Mouse (Mus musculus): ENCODE data around the gene Msto1. TPM values are rescaled to one million over a fixed set of nuclear protein-coding genes. Genes with fewer than 3 reads are reported as not detected.
"Not testable (repeated sequence)": the region's sequence is repeated elsewhere in the genome, so short reads cannot be mapped to it uniquely, and the experiment has no call there.

Msto1 gene
- polyA plus RNA-seq, 1 experiment from 2014 or later = 41.3 TPM

DNA sequence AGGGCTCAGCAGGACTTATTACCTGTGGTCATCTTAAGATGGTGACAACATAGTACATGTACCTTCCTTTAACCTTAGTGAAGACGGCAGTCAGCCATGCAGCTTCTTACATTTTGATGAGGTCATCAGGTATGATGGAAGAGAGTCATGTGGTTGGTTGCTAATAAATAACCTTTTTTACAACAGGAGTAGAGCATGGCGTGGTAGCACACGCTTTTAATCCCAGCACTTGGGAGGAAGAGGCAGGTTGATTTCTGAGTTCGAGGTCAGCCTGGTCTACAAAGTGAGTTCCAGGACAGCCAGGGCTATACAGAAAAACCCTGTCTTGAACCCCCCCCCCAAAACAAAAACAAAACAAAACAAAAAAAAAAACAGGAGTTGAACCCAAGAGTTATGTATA is 31.3 kb downstream of the Msto1 start:
- WGBS = 90% methylated on average over 4 of the region's 4 CpGs
- H3K9ac ChIP-seq; H3K27me3 ChIP-seq; H3K36me3 ChIP-seq; H3K4me2 ChIP-seq; H3K4me3 ChIP-seq; H3K4me1 ChIP-seq; H3K27ac ChIP-seq; H3K9me3 ChIP-seq; ATAC-seq (ENCODE audit: insufficient number of reproducible peaks, low FRiP score, low TSS enrichment, low read depth): not testable (repeated sequence)

GRCm38 (mm10) chr3:88868449-88868848 is 45.4 kb downstream of the Msto1 start:
- not testable (repeated sequence) for H3K27ac ChIP-seq; H3K4me3 ChIP-seq; H3K4me1 ChIP-seq; ATAC-seq (ENCODE audit: insufficient number of reproducible peaks, low FRiP score, low TSS enrichment, low read depth); H3K27me3 ChIP-seq; H3K4me2 ChIP-seq; H3K9me3 ChIP-seq; H3K9ac ChIP-seq
- 67% methylated on average over 1 of the region's 4 CpGs for WGBS
- peaks cover 25% of the 10 kb centered on the region for H3K36me3 ChIP-seq

DNA sequence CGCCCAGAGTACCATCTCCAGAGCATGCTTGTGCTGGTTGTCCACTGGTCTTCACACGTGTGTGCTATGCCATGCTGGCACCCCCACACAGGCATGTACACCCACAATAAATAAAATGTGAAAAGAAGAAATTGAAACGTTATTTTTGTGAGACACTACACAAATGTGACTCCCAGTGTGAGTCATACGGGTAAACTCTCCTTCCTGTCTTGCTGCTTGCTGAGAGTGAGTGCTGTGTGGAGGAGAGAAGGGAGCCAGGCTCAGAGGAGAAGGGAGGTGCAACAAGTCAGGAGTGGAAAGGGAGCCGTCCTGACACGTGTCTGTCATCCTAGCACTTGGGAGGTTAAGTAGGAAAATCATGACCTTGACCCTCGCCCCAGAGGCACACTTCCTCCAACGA is 46.6 kb downstream of the Msto1 start:
- not testable (repeated sequence) for H3K4me3 ChIP-seq; ATAC-seq (ENCODE audit: insufficient number of reproducible peaks, low FRiP score, low TSS enrichment, low read depth)
- WGBS = no CpG with 5 or more reads among the region's 8 CpGs

GRCm38 (mm10) chr3:88866735-88867134 is 47.1 kb downstream of the Msto1 start:
- H3K27ac ChIP-seq; ATAC-seq (ENCODE audit: insufficient number of reproducible peaks, low FRiP score, low TSS enrichment, low read depth); H3K4me3 ChIP-seq; H3K9ac ChIP-seq; H3K9me3 ChIP-seq; H3K4me1 ChIP-seq; H3K4me2 ChIP-seq; H3K27me3 ChIP-seq: not testable (repeated sequence)
- WGBS = no CpG with 5 or more reads among the region's 3 CpGs
- peaks cover 40% of the 10 kb centered on the region for H3K36me3 ChIP-seq

More for the DNA sequence above, 46.6 kb downstream of the Msto1 start:
- not testable (repeated sequence) for H3K9me3 ChIP-seq, H3K4me2 ChIP-seq, H3K4me1 ChIP-seq, H3K9ac ChIP-seq, H3K27ac ChIP-seq, H3K27me3 ChIP-seq
- peaks cover 36% of the 10 kb centered on the region for H3K36me3 ChIP-seq

DNA sequence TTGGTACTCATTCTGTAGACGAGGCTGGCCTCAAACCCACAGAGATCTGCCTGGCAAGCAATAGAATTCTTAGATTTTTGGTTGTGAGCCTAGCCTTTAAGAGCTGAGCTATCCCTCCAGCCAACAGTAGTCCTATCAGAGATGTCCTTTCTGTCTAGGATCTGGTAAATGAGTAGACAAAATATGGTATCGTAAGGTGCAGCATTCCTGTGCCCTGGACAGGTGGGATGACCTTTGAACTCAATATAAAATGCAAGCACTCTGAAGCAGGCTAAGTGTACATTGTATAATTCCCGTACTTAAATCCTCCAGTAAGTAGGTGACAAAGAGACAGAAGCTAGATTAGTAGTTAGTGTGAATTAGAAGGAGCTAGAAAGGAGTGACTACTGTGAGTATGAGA is 51.7 kb downstream of the Msto1 start:
- Histone ChIP-seq H3K27ac (no peak overlapping the region), H3K9me3 (no peaks in the 10 kb centered on the region), H3K4me1 (no peaks in the 10 kb centered on the region), H3K4me3 (no peak overlapping the region), H3K36me3 (peaks cover 83% of the 10 kb centered on the region), H3K27me3 (no peaks in the 10 kb centered on the region), H3K9ac (no peak overlapping the region), H3K4me2 (no peak overlapping the region)
- WGBS = 86% methylated on average over 3 of the region's 3 CpGs
- ATAC-seq (ENCODE audit: insufficient number of reproducible peaks, low FRiP score, low TSS enrichment, low read depth) = no peak

GRCm38 (mm10) chr3:88855837-88856236 is 58.0 kb downstream of the Msto1 start:
- ATAC-seq (ENCODE audit: insufficient number of reproducible peaks, low FRiP score, low TSS enrichment, low read depth) = no peak
- Histone ChIP-seq H3K27me3 (no peaks in the 10 kb centered on the region), H3K4me1 (no peaks in the 10 kb centered on the region), H3K4me3 (no peak overlapping the region), H3K27ac (no peak overlapping the region), H3K9ac (no peak overlapping the region), H3K4me2 (no peak overlapping the region), H3K36me3 (peaks cover 61% of the 10 kb centered on the region), H3K9me3 (no peaks in the 10 kb centered on the region)
- WGBS = 87% methylated on average over 6 of the region's 6 CpGs

Other genes starting within 250 kb of the Msto1 start
- 77.9 and 86.7 TPM in 2 replicates for gene Khdc4, start 228.2 kb downstream of the Msto1 start, polyA plus RNA-seq (2015; fragmentation: Nextera tagmentation; extraction: Ambion mirVana)
- 65.7 and 65.8 TPM in 2 replicates for gene Rit1, start 197.2 kb downstream of the Msto1 start, polyA plus RNA-seq (2015; fragmentation: Nextera tagmentation; extraction: Ambion mirVana)
- gene Syt11, start 138.8 kb downstream of the Msto1 start, polyA plus RNA-seq (2015; fragmentation: Nextera tagmentation; extraction: Ambion mirVana) = 16.9 and 17.5 TPM in 2 replicates
- gene Gon4l, start 78.8 kb downstream of the Msto1 start, polyA plus RNA-seq (2015; fragmentation: Nextera tagmentation; extraction: Ambion mirVana) = 8.5 and 9.9 TPM in 2 replicates
- 19.7 and 21.3 TPM in 2 replicates for gene Ash1l, start 36.6 kb upstream of the Msto1 start, polyA plus RNA-seq (2015; fragmentation: Nextera tagmentation; extraction: Ambion mirVana)
- 142 and 145 TPM in 2 replicates for gene Dap3, start 37.2 kb upstream of the Msto1 start, polyA plus RNA-seq (2015; fragmentation: Nextera tagmentation; extraction: Ambion mirVana)
- gene Rusc1, start 179.3 kb upstream of the Msto1 start, polyA plus RNA-seq (2015; fragmentation: Nextera tagmentation; extraction: Ambion mirVana) = 29.2 and 31.1 TPM in 2 replicates
- not detected in 2 replicates for gene Gm43738, start 187.1 kb upstream of the Msto1 start, polyA plus RNA-seq (2015; fragmentation: Nextera tagmentation; extraction: Ambion mirVana)
- gene Fdps, start 188.0 kb upstream of the Msto1 start, polyA plus RNA-seq (2015; fragmentation: Nextera tagmentation; extraction: Ambion mirVana) = 253 and 265 TPM in 2 replicates
- 0.20 and 0.23 TPM in 2 replicates for gene Pklr, start 222.1 kb upstream of the Msto1 start, polyA plus RNA-seq (2015; fragmentation: Nextera tagmentation; extraction: Ambion mirVana)
- 1.9 and 2.2 TPM in 2 replicates for gene Hcn3, start 246.2 kb upstream of the Msto1 start, polyA plus RNA-seq (2015; fragmentation: Nextera tagmentation; extraction: Ambion mirVana)

Measured in limb, embryonic 15.5 days (tissue).